Comparison of ENCODE assay signal across 11 mouse cellular contexts in genomic region chr5:35055076-35055475, GRCm38 (mm10). TPM values are rescaled to one million over a fixed set of nuclear protein-coding genes. Genes with fewer than 3 reads are reported as not detected.
DNase-seq lines count a peak whose midpoint lies in the region; ATAC-seq lines count a peak whose summit lies in the region.
"Had no signal": no experiment of that assay in that cellular context is flagged by ENCODE, and none has a peak within 500 bp of the region (broad histone marks: within the 10 kb centered on the region; RNA-seq: fewer than 3 reads in every experiment).

No protein-coding gene starts in this region.

- peaks cover 32% of the 10 kb centered on the region for H3K27me3 ChIP-seq in stomach, embryonic 16.5 days (ENCODE audit: control insufficient read depth, insufficient read depth, low read length)
- H3K27me3 ChIP-seq: hindbrain, embryonic 15.5 days had no signal

- H3K9me3 ChIP-seq in stomach, embryonic 16.5 days (replicated peaks; ENCODE audit: control insufficient read depth, low read length) = no peaks in the 10 kb centered on the region
- H3K9me3 ChIP-seq: hindbrain, embryonic 15.5 days; limb, embryonic 12.5 days had no signal

- ATAC-seq in stomach, embryonic 16.5 days (ENCODE audit: insufficient read depth, low FRiP score) = 0 out of 2 replicates have a peak, but pooled peaks have one; percentile 11
- ATAC-seq in activated CD4-positive, CD25-positive, alpha-beta regulatory T cell, adult 4 months = no peak
- ATAC-seq: forebrain, embryonic 16.5 days had no signal

- H3K4me3 ChIP-seq in stomach, embryonic 16.5 days (replicated peaks; ENCODE audit: low read length) = no peak overlapping the region
- H3K4me3 ChIP-seq: hindbrain, embryonic 15.5 days; limb, embryonic 12.5 days had no signal

- WGBS in stomach, embryonic 16.5 days = 57% methylated on average over 12 of the region's 12 CpGs

- H3K27ac ChIP-seq in stomach, embryonic 16.5 days (ENCODE audit: low read length) = no peak overlapping the region
- H3K27ac ChIP-seq: hindbrain, embryonic 15.5 days; limb, embryonic 12.5 days had no signal

- no peak overlapping the region for H3K9ac ChIP-seq in stomach, embryonic 16.5 days (ENCODE audit: low read length)
- H3K9ac ChIP-seq: hindbrain, embryonic 15.5 days; limb, embryonic 12.5 days had no signal

- no peak overlapping the region for H3K4me2 ChIP-seq in stomach, embryonic 16.5 days (ENCODE audit: low read depth, low read length)
- H3K4me2 ChIP-seq: hindbrain, embryonic 15.5 days; limb, embryonic 12.5 days had no signal

- peaks cover 8% of the 10 kb centered on the region for H3K4me1 ChIP-seq in stomach, embryonic 16.5 days (ENCODE audit: control insufficient read depth, insufficient read depth, low read length)

- DNase-seq in heart, postnatal 10 days = peak; percentile 71 to 74
- no peak for DNase-seq in heart, postnatal 25 days (ENCODE audit: low spot score)
- DNase-seq in retina, postnatal 1 day = peak; percentile 62
- DNase-seq in retina, embryonic 14.5 days (ENCODE audit: low spot score) = no peak
- DNase-seq in kidney, postnatal 14 days = peak; percentile 52
- no peak for DNase-seq in embryo, embryonic 9.5 days (ENCODE audit: extremely low spot score)

- intact Hi-C loops in heart, postnatal 10 days (cut with DNase I) = no loop called here
- intact Hi-C loops in heart, postnatal 25 days (cut with DNase I) = no loop called here

- H3K36me3 ChIP-seq in stomach, embryonic 16.5 days (ENCODE audit: control insufficient read depth, insufficient read depth, low read length) = no peaks in the 10 kb centered on the region
- H3K36me3 ChIP-seq: hindbrain, embryonic 15.5 days; limb, embryonic 12.5 days had no signal

RNA-seq across cellular contexts. Expression of gene Dok7, which starts 1.5 kb away (rescaled TPM):
- 10 to 100 TPM; 32.3 to 52.6 TPM for total RNA-seq in heart, postnatal 10 days (2021)
- 10 to 100 TPM; 34.5 to 43.8 TPM for total RNA-seq in heart, postnatal 25 days (2021)
- polyA plus RNA-seq in stomach, embryonic 16.5 days (2015; fragmentation: Nextera tagmentation; extraction: Ambion mirVana) = 1.9 and 2.0 TPM in 2 replicates
- polyA plus RNA-seq in activated CD4-positive, CD25-positive, alpha-beta regulatory T cell, adult 4 months (2017; shearing (Covaris generic)) = not detected

RNA-seq across cellular contexts. Expression of gene Hgfac, which starts 13.8 kb away (rescaled TPM):
- total RNA-seq in heart, postnatal 10 days (2021) = 1 to 10 TPM; 1.1 TPM
- under 1 TPM; 0.34 TPM for total RNA-seq in heart, postnatal 25 days (2021)
- 7.7 and 8.2 TPM in 2 replicates for polyA plus RNA-seq in stomach, embryonic 16.5 days (2015; fragmentation: Nextera tagmentation; extraction: Ambion mirVana)
- polyA plus RNA-seq in activated CD4-positive, CD25-positive, alpha-beta regulatory T cell, adult 4 months (2017; shearing (Covaris generic)) = 1 to 10 TPM; 3.9 to 5.2 TPM

RNA-seq across cellular contexts. Expression of gene Lrpap1, which starts 50.5 kb away (rescaled TPM):
- total RNA-seq in heart, postnatal 10 days (2021) = 10 to 100 TPM; 52.6 to 58.3 TPM
- total RNA-seq in heart, postnatal 25 days (2021) = 10 to 100 TPM; 46.7 to 47.3 TPM
- polyA plus RNA-seq in stomach, embryonic 16.5 days (2015; fragmentation: Nextera tagmentation; extraction: Ambion mirVana) = 156 and 192 TPM in 2 replicates
- polyA plus RNA-seq in activated CD4-positive, CD25-positive, alpha-beta regulatory T cell, adult 4 months (2017; shearing (Covaris generic)) = 10 to 100 TPM; 73.7 to 81.8 TPM

Comparison
In these comparisons a context has a peak if more than half of its experiments do, and no peak if none do; other contexts are left out.
1. DNase-seq: peak in heart, postnatal 10 days (2 of 2), retina, postnatal 1 day (single experiment) and kidney, postnatal 14 days (single experiment); none in heart, postnatal 25 days (single experiment), retina, embryonic 14.5 days (single experiment) and embryo, embryonic 9.5 days (single experiment).